Mouse (Mus musculus) left cerebral cortex, postnatal 25 days (tissue): ENCODE data around the gene Zfp664. TPM values are rescaled to one million over a fixed set of nuclear protein-coding genes. Genes with fewer than 3 reads are reported as not detected.

Source experiments
- DNase-seq, 2 experiments: peaks; one replicate each; pipeline ENCODE4 v3.0.0; 2022; ENCODE audit warnings: low spot score in 2 of 2, mixed read lengths in 1 of 2
- intact Hi-C: fragments of 180-260 bp; cut with DNase I; formaldehyde crosslinking; loops from one replicate; pipeline ENCODE4 v1.15.1; 2025
- total RNA-seq, 2 experiments: library from RNA; stranded (reverse); gene quantifications; 2 replicates each; pipeline ENCODE4 v1.2.3; 2021

Zfp664 gene
- total RNA-seq, 2 experiments from 2014 or later, result 65.8 to 70.9 TPM

DNA sequence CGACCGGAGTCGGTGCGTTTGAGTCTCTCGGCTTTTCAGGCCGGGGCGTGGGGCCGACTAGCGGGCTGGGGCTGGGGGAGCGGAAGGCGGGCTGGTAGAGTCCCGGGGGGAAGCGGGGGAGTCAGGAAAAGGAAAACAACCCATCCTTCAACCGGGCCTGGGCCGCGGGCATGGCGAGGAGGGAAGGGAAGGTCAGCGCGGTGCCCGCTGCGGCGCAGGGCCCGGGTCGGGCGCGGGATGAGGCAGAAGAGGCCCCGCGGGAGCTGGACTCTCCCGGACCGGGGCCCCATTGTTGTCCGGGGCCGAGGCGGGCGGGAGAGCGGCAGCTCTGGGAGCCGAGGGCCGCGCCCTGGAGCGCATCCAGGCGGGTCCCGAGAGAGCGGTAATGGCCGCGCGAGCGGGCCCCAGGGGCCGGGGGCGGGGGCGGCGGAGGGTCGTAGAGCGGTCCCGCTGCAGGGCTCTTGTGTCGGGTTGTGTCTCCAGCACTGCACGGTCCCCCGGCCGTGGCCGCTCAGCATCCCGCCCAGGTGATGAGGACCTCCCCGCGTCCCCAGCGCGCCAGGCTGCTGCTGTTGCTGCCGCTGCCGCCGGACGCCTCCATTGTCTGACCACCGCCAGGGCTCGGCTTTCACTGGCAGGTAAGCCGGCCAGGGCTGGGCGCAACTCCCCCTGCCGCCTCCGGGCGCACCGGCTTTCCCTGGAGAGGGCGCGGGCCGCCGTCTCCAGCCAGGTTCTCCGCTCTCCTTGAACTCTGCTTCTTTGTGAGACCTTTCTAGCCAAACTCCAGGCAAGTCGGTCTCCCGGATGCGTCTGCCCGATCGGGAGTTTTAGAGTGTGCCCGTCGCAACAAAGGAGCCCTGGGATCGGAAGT is 615 bp downstream of the Zfp664 start:
- no peak for DNase-seq
- intact Hi-C loops, result no loop called here

DNA sequence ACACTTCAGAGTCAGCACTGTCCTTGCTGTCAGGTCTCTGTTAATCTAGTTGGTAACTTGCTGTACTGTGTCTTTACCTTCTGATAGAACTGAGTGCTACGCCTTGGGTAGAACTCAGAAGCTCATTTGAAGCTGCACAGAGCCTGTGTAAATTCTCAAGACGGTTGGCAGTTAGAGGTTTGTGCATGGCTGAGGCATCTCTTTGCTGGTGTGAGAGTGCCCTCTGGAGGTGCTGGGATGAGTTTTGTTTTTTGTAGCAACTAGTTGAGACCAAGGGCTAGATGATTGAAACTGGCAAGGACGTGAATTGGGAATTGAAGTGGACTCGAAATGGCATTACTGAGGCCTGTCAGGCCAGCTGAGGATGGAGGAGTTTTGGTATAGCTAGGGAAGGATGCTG is 6.5 kb downstream of the Zfp664 start:
- intact Hi-C loops, result loop anchor here (5.0 kb wide), 2 partner anchors 92 to 247 kb away; no protein-coding TSS in a partner anchor

GRCm38 (mm10) chr5:124872033-124872432 is 9.5 kb downstream of the Zfp664 start:
- intact Hi-C loops, result no loop called here
- DNase-seq, result no peak

More for the DNA sequence above, 6.5 kb downstream of the Zfp664 start:
- DNase-seq, result peak; percentile 68 to 83

GRCm38 (mm10) chr5:124873096-124873495 is 10.6 kb downstream of the Zfp664 start:
- intact Hi-C loops, result no loop called here
- no peak for DNase-seq

DNA sequence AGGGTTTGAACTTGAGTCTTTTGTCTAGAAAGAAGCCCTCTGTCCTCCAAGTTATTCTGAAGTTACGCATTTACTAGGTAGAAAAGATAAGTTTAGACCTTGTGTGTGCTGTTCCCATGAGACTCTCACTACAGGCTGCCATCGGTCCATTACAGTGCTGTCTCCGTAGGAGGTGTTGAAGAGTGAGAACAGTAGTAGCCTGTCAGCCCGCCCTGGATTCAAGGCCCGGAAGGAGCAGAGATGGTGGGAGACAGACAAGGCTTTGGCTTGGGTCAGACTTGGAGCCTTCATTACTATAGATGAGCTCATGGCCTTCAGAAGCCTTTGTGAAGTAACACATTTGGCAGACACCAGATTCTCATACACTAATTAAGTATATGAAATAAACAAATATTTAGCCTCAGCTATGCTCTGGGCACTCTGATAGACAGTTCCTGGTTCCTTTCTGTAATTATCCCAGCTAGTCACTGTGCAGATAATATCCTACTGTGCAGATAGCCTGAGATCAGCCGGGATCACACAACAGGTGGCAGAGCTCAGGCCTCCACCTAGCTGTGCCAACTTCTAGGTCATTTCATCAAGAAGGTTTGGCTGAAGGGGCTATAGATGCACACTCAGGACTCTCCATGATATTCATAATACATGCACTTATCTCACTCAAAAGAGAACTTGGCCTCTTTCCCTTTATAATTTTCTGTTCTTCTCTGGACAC is 11.6 kb downstream of the Zfp664 start:
- intact Hi-C loops, result no loop called here
- DNase-seq, result no peak

DNA sequence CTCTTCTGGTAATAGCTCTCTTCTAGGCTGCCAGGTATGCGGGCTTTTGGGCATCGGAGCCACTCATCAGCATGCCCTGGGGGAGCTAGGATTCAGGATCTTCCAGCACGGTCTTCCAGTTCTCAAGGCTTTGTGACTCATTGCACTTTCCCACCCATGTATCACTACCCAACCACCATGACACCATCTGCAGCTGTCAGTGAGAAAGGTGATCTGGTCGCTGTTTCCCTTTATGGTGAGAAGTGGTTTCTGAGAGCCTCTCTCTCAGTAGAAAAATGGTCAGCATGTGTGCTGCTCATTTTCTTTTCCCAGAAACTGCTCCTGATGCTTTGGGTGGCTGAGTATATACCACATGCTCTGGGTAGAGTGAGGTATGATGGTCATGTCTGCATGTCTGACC is 16.8 kb downstream of the Zfp664 start:
- intact Hi-C loops, result no loop called here
- no peak for DNase-seq

DNA sequence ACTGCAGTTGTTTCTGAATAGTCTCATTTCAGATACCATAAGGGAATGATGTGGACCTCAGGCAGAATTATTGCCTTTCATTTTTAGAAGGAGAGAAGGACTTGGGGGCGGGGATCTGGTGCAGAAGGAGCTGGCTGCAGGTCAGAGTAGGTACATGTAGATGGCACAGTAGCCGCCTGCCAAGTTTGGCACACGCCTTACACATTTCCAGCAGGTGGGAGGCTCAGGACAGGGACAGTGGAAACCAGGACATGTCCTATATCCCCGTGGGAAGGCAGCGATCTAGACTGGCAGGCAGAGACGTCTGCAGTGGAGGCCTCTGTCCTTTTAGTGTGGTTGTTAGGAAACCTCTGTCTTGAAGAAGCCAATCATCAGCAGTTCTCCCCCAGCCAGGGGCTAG is 17.3 kb downstream of the Zfp664 start:
- no peak for DNase-seq
- intact Hi-C loops, result no loop called here

- intact Hi-C loops, result no loop called here
- DNase-seq, result peak; percentile 60 to 92
These were observed 21.4 kb downstream of the Zfp664 start for GRCm38 (mm10) chr5:124883877-124884276.

- DNase-seq, result no peak
- intact Hi-C loops, result no loop called here
These were observed 26.2 kb downstream of the Zfp664 start for GRCm38 (mm10) chr5:124888661-124889060.

GRCm38 (mm10) chr5:124891921-124892370 is 29.5 kb downstream of the Zfp664 start:
- DNase-seq, result no peak
- intact Hi-C loops, result no loop called here

- no peak for DNase-seq
- intact Hi-C loops, result no loop called here
These were observed 33.6 kb downstream of the Zfp664 start for GRCm38 (mm10) chr5:124896135-124896534.

DNA sequence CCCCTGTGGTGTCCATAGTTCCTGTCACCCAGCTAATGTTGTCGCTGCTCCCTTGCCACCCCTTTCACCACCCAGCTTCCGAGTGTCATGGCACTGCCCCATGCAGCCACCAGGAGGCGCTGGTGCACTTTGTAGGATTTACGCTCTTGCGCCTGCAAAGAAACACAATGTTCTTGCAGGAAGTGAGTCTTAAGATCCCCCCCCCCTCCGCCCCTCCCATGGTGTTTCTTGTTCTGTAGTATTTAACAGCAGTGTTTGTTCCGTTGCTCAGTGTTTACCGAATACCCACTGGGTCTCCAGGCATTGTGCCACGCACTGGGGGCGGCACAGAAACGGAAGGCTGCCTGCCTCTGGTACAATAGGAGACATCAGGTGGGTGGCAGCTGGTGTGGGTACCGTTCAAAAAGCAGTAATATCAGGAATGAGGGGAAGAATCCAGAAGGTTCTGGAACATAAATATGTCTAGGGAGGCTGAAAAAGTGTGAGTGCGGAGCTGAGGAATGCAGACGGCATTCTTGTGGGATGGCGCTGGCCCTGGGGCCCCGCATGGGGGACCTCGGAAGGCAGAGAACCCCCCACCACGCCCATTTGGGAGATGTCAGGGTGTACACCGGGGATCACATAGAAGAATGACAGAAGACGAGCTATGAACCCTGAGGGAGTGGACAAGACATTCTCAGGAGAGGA is 37.6 kb downstream of the Zfp664 start:
- intact Hi-C loops, result loop anchor here (1.0 to 10.0 kb wide), 4 partner anchors 207 to 467 kb away; no protein-coding TSS in a partner anchor
- peak; percentile 81 to 85 for DNase-seq

GRCm38 (mm10) chr5:124900738-124901490 is 38.4 kb downstream of the Zfp664 start:
- no peak for DNase-seq
- intact Hi-C loops, result loop anchor here (1.0 to 10.0 kb wide), 4 partner anchors 206 to 466 kb away; no protein-coding TSS in a partner anchor

- intact Hi-C loops, result loop anchor here (5.0 to 10.0 kb wide), 3 partner anchors 206 to 466 kb away; no protein-coding TSS in a partner anchor
- peak; percentile 37 to 79 for DNase-seq
These were observed 39.2 kb downstream of the Zfp664 start for GRCm38 (mm10) chr5:124901675-124902074.

DNA sequence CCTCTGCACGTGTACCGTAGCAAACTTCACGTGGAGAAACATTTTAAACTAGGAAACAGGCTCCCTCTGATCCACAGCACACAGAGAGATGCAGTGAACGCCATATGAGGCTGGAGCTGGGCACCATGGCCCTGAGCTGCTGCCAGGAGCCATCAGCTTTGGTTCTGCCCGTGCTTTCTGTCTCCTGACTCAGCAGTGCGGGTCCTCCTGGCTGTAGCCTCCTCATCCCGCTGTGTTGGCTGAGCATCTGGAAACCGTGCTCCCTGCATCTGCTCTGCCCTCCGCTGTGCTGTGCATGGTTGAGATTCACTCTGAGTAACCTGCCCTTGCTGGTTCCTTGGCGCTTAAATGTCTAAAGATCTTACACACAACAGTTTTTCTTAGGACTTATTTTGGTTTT is 39.7 kb downstream of the Zfp664 start:
- peak; percentile 25 to 37 for DNase-seq
- intact Hi-C loops, result loop anchor here (5.0 to 10.0 kb wide), 3 partner anchors 205 to 465 kb away; no protein-coding TSS in a partner anchor

DNA sequence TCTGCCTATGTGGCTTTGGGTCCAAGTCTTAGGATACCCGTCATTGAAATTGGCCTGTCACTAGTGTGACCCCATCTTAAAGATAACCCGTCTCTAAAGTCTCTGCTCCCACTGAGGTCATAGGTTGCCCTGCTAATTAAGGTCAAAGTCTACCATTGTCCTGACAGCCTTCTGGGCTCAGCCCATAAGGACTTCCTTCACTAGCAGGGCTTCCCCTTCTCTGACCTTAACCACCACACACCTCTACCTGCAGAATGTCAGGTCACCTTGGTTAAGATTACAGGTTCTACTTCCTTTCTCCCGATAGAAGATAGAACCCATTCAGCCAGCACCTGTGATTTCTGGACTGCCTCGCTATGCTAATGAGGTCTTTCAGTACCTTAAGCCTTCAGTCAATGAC is 41.4 kb downstream of the Zfp664 start:
- DNase-seq, result no peak
- intact Hi-C loops, result loop anchor here (5.0 to 10.0 kb wide), 3 partner anchors 203 to 463 kb away; no protein-coding TSS in a partner anchor

DNA sequence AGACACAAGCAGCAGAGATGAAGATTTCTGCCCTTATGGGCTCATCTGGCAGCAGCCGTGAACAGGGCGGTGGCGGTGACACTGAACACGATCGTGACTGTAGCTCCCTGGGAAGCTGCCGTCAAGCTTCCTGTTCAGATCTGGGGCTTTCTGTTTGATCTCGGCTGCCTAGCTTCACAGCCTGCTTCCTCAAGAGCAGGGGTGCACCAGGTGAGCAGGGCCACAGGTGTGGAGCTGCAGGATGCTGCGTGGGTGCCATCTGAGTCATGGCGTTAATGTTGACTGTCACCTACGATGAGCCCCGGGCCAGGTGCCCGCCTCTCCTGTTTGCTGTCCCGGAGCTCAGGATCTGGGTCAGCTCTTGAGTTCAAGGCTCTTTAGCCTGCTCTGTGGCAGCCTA is 44.4 kb downstream of the Zfp664 start:
- intact Hi-C loops, result loop anchor here (10.0 kb wide), 1 partner anchor 278 kb away; no protein-coding TSS in a partner anchor
- no peak for DNase-seq

- intact Hi-C loops, result loop anchor here (2.0 to 10.0 kb wide), 3 partner anchors 106 to 362 kb away; no protein-coding TSS in a partner anchor
- peak; percentile 83 to 88 for DNase-seq
These were observed 46.4 kb downstream of the Zfp664 start for GRCm38 (mm10) chr5:124908860-124909259.

DNA sequence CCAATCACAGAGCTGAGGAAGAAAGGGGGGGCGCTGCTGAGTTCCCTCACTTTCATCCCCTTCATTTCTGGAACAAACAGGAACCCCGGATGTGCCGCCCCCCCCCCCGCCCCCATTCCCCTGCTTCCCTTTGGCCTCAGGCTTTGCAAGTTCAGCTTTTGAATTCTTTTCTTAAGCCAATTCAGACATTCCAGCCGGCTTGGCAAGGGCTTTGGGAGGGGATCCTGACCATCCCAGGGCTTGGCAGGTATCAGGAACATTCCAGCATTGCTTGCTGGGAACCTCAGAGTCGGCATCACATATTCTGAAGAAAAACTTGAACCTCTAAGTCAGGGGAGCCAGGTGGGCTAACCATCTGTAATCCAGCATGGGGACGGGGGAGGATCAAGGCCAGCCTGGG is 49.8 kb downstream of the Zfp664 start:
- intact Hi-C loops, result no loop called here
- DNase-seq, result no peak
